Mouse (Mus musculus): Measurements from ENCODE around the gene Smoc1.

GRCm38 (mm10) chr12:81188423-81188822 is 161.8 kb downstream of the Smoc1 start:
- TF ChIP-seq POLR2A (IDR thresholded peaks at IDR 0.05; ENCODE audit: control insufficient read depth, extremely low read depth, insufficient read depth, low read length, poor library complexity) (no peak), CTCF (IDR thresholded peaks at IDR 0.05; ENCODE audit: borderline replicate concordance, control insufficient read depth, extremely low read depth, insufficient read depth, low read length, poor library complexity) (no peak)

All from thymus, adult 2 months (tissue).